Mouse (Mus musculus): Measurements from ENCODE around the gene Aldh6a1.

GRCm38 (mm10) chr12:84397685-84398084 lies 53.1 kb downstream of the Aldh6a1 start:
- no peak for TF ChIP-seq CTCF (IDR thresholded peaks at IDR 0.05; ENCODE audit: extremely low read depth, insufficient read depth, insufficient read length, insufficient replicate concordance)
- no peak for TF ChIP-seq POLR2A (IDR thresholded peaks at IDR 0.05; ENCODE audit: low read depth, low read length)

Data from spleen, adult 2 months (tissue).